Mouse (Mus musculus): Measurements from ENCODE around the gene Cic.

Cic gene

GRCm38 (mm10) chr7:25269029-25269428 lies 1.5 kb downstream of the Cic start:
- peak; percentile 40 to 48 for DNase-seq (ENCODE audit: low spot score in 2 of 2)

- DNase-seq (ENCODE audit: low spot score in 2 of 2) = peak in 1 of 2 experiments; percentile 41
Observed at GRCm38 (mm10) chr7:25269545-25270271, 2.2 kb downstream of the Cic start.

GRCm38 (mm10) chr7:25270652-25271633 lies 3.4 kb downstream of the Cic start:
- DNase-seq (ENCODE audit: low spot score in 2 of 2) = peak; percentile 16 to 26

GRCm38 (mm10) chr7:25271651-25272444 lies 4.3 kb downstream of the Cic start:
- peak; percentile 14 to 23 for DNase-seq (ENCODE audit: low spot score in 2 of 2)

GRCm38 (mm10) chr7:25272445-25273258 lies 5.1 kb downstream of the Cic start:
- DNase-seq (ENCODE audit: low spot score in 2 of 2) = peak in 1 of 2 experiments; percentile 4

- DNase-seq (ENCODE audit: low spot score in 2 of 2) = peak; percentile 34 to 42
Observed at GRCm38 (mm10) chr7:25273259-25274241, 6.0 kb downstream of the Cic start.

GRCm38 (mm10) chr7:25274571-25274970 lies 7.1 kb downstream of the Cic start:
- peak in 1 of 2 experiments; percentile 39 for DNase-seq (ENCODE audit: low spot score in 2 of 2)

GRCm38 (mm10) chr7:25274996-25275395 lies 7.5 kb downstream of the Cic start:
- peak in 1 of 2 experiments; percentile 31 for DNase-seq (ENCODE audit: low spot score in 2 of 2)

GRCm38 (mm10) chr7:25275555-25276298 lies 8.2 kb downstream of the Cic start:
- DNase-seq (ENCODE audit: low spot score in 2 of 2) = peak in 1 of 2 experiments; percentile 16

GRCm38 (mm10) chr7:25277405-25277804 lies 9.9 kb downstream of the Cic start:
- DNase-seq (ENCODE audit: low spot score in 2 of 2) = peak in 1 of 2 experiments; percentile 18

- no peak for DNase-seq (ENCODE audit: low spot score in 2 of 2)
Observed at GRCm38 (mm10) chr7:25277998-25278340, 10.5 kb downstream of the Cic start.

- peak; percentile 82 to 88 for DNase-seq (ENCODE audit: low spot score in 2 of 2)
Observed at GRCm38 (mm10) chr7:25278341-25279075, 11.0 kb downstream of the Cic start.

- peak; percentile 85 to 87 for DNase-seq (ENCODE audit: low spot score in 2 of 2)
Observed at GRCm38 (mm10) chr7:25279076-25279860, 11.8 kb downstream of the Cic start.

GRCm38 (mm10) chr7:25279861-25280791 lies 12.6 kb downstream of the Cic start:
- peak in 1 of 2 experiments; percentile 74 for DNase-seq (ENCODE audit: low spot score in 2 of 2)

GRCm38 (mm10) chr7:25281166-25281733 lies 13.7 kb downstream of the Cic start:
- peak in 1 of 2 experiments; percentile 37 for DNase-seq (ENCODE audit: low spot score in 2 of 2)
